Mouse (Mus musculus): ENCODE measurements around the gene Fkbp11. TPM values are rescaled to one million over a fixed set of nuclear protein-coding genes. Genes with fewer than 3 reads are reported as not detected.
A peak's percentile ranks its signal among the peaks of the same experiment; 100 is the strongest.

Gene Fkbp11
- total and polyA plus RNA-seq, 3 experiments = 118 to 160 TPM; not detected in 1

- H3K27ac ChIP-seq (ENCODE audit: control insufficient read depth, low read depth, low read length) = no peak overlapping the region
Measured at GRCm38 (mm10) chr15:98685926-98686325, 42.1 kb downstream of the Fkbp11 start.

GRCm38 (mm10) chr15:98683746-98684145, 44.3 kb downstream of the Fkbp11 start:
- no peaks in the 10 kb centered on the region for H3K27me3 ChIP-seq (ENCODE audit: control insufficient read depth in 1 of 2, insufficient read depth in 2 of 2, low read length in 2 of 2)
- no peaks in the 10 kb centered on the region for H3K79me2 ChIP-seq (ENCODE audit: control insufficient read depth, insufficient read depth, low read length, poor library complexity)
- no peak overlapping the region; the same call in 1 of the 2 replicates for H3K27ac ChIP-seq (ENCODE audit: control insufficient read depth, low read depth, low read length)
- peak; percentile 69 for DNase-seq (ENCODE audit: low read depth, low spot score)
- H3K9me3 ChIP-seq (replicated peaks; ENCODE audit: insufficient read depth, low read length) = no peaks in the 10 kb centered on the region
- no peak overlapping the region for H3K4me3 ChIP-seq (ENCODE audit: control insufficient read depth in 1 of 2, insufficient read depth in 1 of 2, low read depth in 2 of 2, low read length in 2 of 2)
- TF ChIP-seq MAZ (IDR thresholded peaks at IDR 0.05; ENCODE audit: low read depth, low read length) = peak; percentile 72; the same call in 1 of the 2 replicates
- 0 out of 2 replicates have a peak, but pooled peaks have one; percentile 17 for TF ChIP-seq MXI1 (IDR thresholded peaks at IDR 0.05; ENCODE audit: low read depth, low read length)
- TF ChIP-seq ZC3H11A (IDR thresholded peaks at IDR 0.05; ENCODE audit: low read depth, low read length) = no peak
- peaks cover 0 to 33% of the 10 kb centered on the region in 2 experiments; a peak in 2 of 4 replicates for H3K36me3 ChIP-seq (ENCODE audit: control insufficient read depth in 1 of 2, insufficient read depth in 2 of 2, low read length in 2 of 2)
- no peak overlapping the region for H3K9ac ChIP-seq (ENCODE audit: control insufficient read depth, low read depth, low read length, poor library complexity, severe bottlenecking)
- peaks cover 31 to 44% of the 10 kb centered on the region in 2 experiments for H3K4me1 ChIP-seq (ENCODE audit: control insufficient read depth in 1 of 2, insufficient read depth in 2 of 2, low read length in 2 of 2)

More at GRCm38 (mm10) chr15:98685926-98686325, 42.1 kb downstream of the Fkbp11 start:
- peak; percentile 30 for TF ChIP-seq RAD21 (IDR thresholded peaks at IDR 0.05; ENCODE audit: low read depth, low read length)
- TF ChIP-seq MAX (IDR thresholded peaks at IDR 0.05; ENCODE audit: low read length) = no peak
- TF ChIP-seq UBTF (IDR thresholded peaks at IDR 0.05; ENCODE audit: borderline replicate concordance, insufficient read depth, low read depth, low read length) = no peak
- no peak for TF ChIP-seq CHD2 (IDR thresholded peaks at IDR 0.05; ENCODE audit: low read length)
- TF ChIP-seq EP300 (IDR thresholded peaks at IDR 0.05; ENCODE audit: low read depth in 1 of 2, low read length in 2 of 2) = no peak
- 0 out of 2 replicates have a peak, but pooled peaks have one; percentile 10 for TF ChIP-seq ZC3H11A (IDR thresholded peaks at IDR 0.05; ENCODE audit: low read depth, low read length)
- TF ChIP-seq ZMIZ1 (IDR thresholded peaks at IDR 0.05; ENCODE audit: low read depth, low read length) = no peak
- no peak for TF ChIP-seq MAZ (IDR thresholded peaks at IDR 0.05; ENCODE audit: low read depth, low read length)
- TF ChIP-seq SIN3A (IDR thresholded peaks at IDR 0.05; ENCODE audit: low read length) = no peak
- no peak for TF ChIP-seq KAT2A (conservative IDR thresholded peaks at IDR 0.05; ENCODE audit: low read depth, low read length)
- peak; percentile 51 to 65 (median 52) for TF ChIP-seq CTCF (IDR thresholded peaks at IDR 0.05 in 2 of 3, conservative IDR thresholded peaks at IDR 0.05 in 1 of 3; ENCODE audit: control insufficient read depth in 1 of 3, insufficient read depth in 1 of 3, low read depth in 2 of 3, low read length in 3 of 3, poor library complexity in 1 of 3, severe bottlenecking in 1 of 3)
- TF ChIP-seq ZNF384 (IDR thresholded peaks at IDR 0.05; ENCODE audit: low read depth, low read length) = peak; percentile 33; the same call in 1 of the 2 replicates
- no peak for TF ChIP-seq BHLHE40 (IDR thresholded peaks at IDR 0.05; ENCODE audit: borderline replicate concordance, low read depth, low read length)
- TF ChIP-seq SMC3 (IDR thresholded peaks at IDR 0.05; ENCODE audit: low read depth, low read length) = peak; percentile 36
- H3K4me3 ChIP-seq (ENCODE audit: control insufficient read depth in 1 of 2, insufficient read depth in 1 of 2, low read depth in 2 of 2, low read length in 2 of 2) = no peak overlapping the region
- H3K4me1 ChIP-seq (ENCODE audit: control insufficient read depth in 1 of 2, insufficient read depth in 2 of 2, low read length in 2 of 2) = peaks cover 26 to 38% of the 10 kb centered on the region in 2 experiments
- peaks cover under 1 to 4% of the 10 kb centered on the region in 2 experiments; a peak in 3 of 4 replicates for H3K27me3 ChIP-seq (ENCODE audit: control insufficient read depth in 1 of 2, insufficient read depth in 2 of 2, low read length in 2 of 2)
- H3K79me2 ChIP-seq (ENCODE audit: control insufficient read depth, insufficient read depth, low read length, poor library complexity) = no peaks in the 10 kb centered on the region
- peaks cover 0 to 29% of the 10 kb centered on the region in 2 experiments; a peak in 2 of 4 replicates for H3K36me3 ChIP-seq (ENCODE audit: control insufficient read depth in 1 of 2, insufficient read depth in 2 of 2, low read length in 2 of 2)
- peak; percentile 65 for DNase-seq (ENCODE audit: low read depth, low spot score)
- no peaks in the 10 kb centered on the region for H3K9me3 ChIP-seq (replicated peaks; ENCODE audit: insufficient read depth, low read length)
- no peak overlapping the region for H3K9ac ChIP-seq (ENCODE audit: control insufficient read depth, low read depth, low read length, poor library complexity, severe bottlenecking)

All from MEL (cell line).